Mouse (Mus musculus) gastrocnemius, adult 2 months (tissue): ENCODE measurements at regions not wholly inside any gene's neighbourhood (a gene's known extent, or its start where the extent isn't known, plus 50 kb on each side); places are given as distances from the start of the nearest gene placed in this dataset.

Source experiments
- DNase-seq: peaks from one replicate; pipeline ENCODE4 v3.0.0; 2022
- H3K27ac ChIP-seq: fragments of 200-600 bp; 2 replicates; pipeline ENCODE4 v1.8.1; 2022; ENCODE audit warnings: mild to moderate bottlenecking
- H3K4me3 ChIP-seq: fragments of 200-600 bp; 2 replicates; pipeline ENCODE4 v1.8.1; 2022; ENCODE audit warnings: mild to moderate bottlenecking, moderate library complexity
- CTCF ChIP-seq: fragments of 200-600 bp; IDR thresholded peaks from 2 replicates; pipeline ENCODE4 v1.8.1; 2022; ENCODE audit warnings: antibody characterized with exemption, mild to moderate bottlenecking, moderate library complexity
- intact Hi-C: fragments of 180-260 bp; cut with DNase I; formaldehyde crosslinking; loops from one replicate; pipeline ENCODE4 v1.15.1; 2025

DNA sequence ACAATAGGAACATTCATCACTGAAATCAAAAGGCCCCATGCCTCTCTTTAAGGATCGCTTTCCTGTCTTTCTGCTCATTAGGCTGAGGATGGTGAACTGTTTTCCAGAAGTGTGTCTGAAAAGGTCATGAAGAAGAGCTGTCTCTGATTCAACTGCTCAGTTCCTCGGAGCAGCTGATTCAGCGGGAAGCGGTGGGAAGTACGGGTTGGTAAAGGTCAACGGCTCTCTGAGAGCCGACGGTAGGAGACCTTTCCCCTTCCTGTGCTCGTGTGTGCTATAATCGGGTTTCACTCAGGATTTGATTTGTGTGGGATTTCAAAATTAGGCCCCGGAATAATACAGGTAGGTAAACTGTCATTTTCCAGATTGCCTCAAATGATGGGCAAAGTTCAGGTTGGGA is 210.5 kb downstream of the Kcnrg start:
- intact Hi-C loops = no loop called here
- 0 out of 2 replicates have a peak overlapping the region, but pooled peaks have one; percentile 11 for H3K4me3 ChIP-seq
- H3K27ac ChIP-seq = peak overlapping the region; percentile 7; the same call in 1 of the 2 replicates
- TF ChIP-seq CTCF = no peak
- no peak for DNase-seq

DNA sequence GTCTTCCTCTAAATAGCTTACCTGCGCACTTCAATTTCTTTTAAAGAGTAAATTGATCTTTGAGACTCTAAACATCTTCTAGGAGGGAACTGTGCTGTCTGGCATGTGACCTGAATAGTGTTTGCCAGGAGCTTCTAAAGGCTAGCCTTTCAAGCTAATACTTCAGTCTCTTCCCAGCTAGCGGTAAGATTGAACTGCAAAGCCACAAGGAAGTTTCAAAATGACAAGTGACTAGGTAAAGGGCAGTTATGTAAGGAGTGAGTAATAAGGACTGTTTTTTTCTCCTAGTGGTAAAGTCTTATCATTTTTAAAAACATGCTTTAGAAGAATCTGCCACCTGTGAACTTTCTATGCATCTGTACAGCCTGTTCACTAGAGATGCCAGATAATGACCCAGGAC is 211.1 kb downstream of the Kcnrg start:
- no peak for TF ChIP-seq CTCF
- Histone ChIP-seq H3K4me3 (no peak overlapping the region), H3K27ac (peak overlapping the region; percentile 7; the same call in 1 of the 2 replicates)
- no peak for DNase-seq
- intact Hi-C loops = no loop called here

DNA sequence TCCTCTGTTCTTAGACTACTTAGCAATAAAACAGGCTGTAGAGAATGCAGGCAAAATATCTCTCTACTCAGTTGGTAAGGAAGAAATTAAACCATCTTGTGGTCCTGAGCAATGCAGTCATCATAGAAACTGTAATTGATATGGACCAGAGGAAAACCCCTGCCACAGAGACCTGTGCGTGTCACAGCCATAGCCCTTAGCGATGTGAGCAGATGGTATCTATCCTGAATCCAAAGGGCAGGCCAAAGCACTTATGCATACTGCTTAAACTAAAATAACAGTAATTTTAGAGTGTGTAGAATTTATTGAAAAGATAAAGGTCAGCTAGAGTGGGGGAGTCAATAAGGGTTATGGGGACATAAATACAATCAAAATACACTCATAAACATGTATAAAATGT is 212.0 kb downstream of the Kcnrg start:
- TF ChIP-seq CTCF = no peak
- no peak for DNase-seq
- intact Hi-C loops = no loop called here
- H3K27ac ChIP-seq = no peak overlapping the region
- H3K4me3 ChIP-seq = no peak overlapping the region

DNA sequence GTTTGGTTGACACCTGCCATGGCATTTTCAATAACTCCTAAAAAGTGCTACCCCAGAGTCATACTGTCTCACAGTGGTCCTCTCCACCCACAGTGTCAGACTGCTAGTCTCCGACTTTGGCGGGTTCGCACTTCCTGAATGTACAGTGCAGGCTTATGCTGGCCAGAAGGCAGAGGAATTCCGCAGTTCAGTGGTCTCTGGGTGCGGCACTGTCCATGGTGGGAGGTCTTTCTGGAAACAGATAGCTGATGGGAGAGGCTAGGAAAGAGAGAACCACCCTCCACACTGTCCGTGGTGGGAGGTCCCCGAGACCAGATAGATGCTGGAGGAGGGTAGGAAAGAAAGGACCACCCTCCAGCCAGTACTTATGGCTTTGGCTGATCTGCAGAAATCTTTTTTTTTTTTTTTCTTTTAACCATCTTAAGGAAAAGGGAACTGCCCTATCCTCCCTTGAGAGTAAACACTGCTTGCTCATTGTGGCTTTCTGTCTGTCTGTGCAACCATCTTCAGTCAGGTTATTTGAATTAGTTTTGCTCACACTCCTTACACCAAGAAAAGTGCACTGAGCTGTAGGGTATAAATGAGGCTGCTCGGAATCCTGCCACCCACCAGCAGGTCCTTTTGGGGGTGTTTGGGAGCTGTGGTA is 227.2 kb downstream of the Kcnrg start:
- no peak overlapping the region for H3K27ac ChIP-seq
- no peak overlapping the region for H3K4me3 ChIP-seq
- no peak for DNase-seq
- intact Hi-C loops = no loop called here
- TF ChIP-seq CTCF = no peak

DNA sequence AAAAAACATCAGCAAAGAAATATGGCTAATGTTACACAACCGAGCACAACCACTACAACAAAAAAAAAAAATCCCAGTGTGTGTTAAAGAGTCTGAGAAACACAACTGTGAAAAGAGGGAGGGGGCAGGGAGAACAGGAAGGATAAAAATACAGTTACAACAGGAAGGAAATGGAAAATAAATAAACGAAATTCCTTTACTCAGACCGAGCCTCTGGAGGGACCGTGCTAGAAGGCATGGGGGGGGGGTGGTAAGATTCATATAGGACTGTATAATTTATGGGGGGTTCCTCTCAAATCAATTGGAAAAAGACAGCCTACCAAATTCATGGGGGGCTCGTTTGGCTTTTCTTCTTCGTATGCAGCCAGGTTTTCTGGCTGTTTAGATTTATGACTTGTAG is 228.5 kb downstream of the Kcnrg start:
- DNase-seq = no peak
- intact Hi-C loops = no loop called here
- no peak overlapping the region for H3K27ac ChIP-seq
- TF ChIP-seq CTCF = no peak
- no peak overlapping the region for H3K4me3 ChIP-seq

DNA sequence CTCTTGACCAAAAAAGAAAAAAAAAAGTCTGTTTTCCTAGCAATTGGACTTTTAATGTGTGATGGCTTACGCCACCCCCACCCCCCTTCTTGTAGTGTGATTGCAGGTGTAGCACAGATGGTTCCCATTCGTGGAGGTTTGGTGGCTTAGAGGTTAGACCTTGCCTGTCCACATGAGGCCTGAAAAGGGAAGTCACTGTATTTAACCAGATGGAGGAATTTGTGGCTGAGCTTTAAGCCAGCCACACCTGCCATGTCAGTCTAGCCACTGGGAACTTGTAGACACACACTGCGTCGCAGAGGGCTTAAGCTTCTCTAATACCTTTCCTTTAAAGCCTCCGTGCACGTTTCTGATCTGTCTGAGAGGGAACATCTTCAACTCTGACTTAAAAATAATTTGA is 229.0 kb downstream of the Kcnrg start:
- no peak for TF ChIP-seq CTCF
- intact Hi-C loops = no loop called here
- Histone ChIP-seq H3K27ac (no peak overlapping the region), H3K4me3 (no peak overlapping the region)
- no peak for DNase-seq

DNA sequence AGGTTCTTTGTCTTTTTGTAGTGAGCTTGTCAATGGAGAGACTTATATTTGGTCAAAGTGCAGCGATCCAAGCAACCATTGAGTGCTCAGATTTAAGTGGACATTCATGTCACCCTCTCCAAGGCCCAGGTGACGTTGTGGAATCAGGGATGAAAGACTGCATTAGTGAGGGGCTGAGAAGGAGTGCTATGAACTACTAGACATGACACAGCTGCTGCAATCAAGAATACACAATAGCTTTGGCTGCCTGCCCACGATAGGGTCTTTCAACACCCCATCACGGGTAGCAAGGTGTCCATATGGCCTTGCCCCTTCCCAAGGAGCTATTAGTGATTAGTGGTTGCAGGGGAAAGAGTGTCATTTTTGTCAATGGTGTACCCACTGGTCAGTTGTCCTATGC is 229.7 kb downstream of the Kcnrg start:
- Histone ChIP-seq H3K4me3 (no peak overlapping the region), H3K27ac (no peak overlapping the region)
- TF ChIP-seq CTCF = no peak
- no peak for DNase-seq
- intact Hi-C loops = no loop called here

DNA sequence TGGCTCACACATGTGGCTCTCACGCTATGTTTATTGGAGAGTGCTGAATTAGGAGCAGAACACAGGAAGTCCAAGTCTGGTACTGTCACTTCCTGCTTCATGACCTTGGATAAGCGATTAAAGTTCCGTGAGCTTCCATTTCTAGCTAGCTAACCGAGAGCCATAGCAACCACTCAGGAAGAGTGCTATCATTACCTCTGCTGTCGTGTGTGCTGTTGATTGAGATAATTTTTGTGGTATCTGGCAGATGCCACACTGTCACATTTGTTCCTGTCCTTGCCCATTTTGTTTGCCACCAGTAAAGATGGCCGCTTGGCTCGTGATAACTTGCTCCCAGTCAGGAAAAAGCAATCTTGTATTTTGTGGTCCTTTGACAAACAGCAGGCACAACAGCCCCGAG is 230.6 kb downstream of the Kcnrg start:
- Histone ChIP-seq H3K4me3 (no peak overlapping the region), H3K27ac (no peak overlapping the region)
- no peak for TF ChIP-seq CTCF
- no peak for DNase-seq
- intact Hi-C loops = no loop called here

DNA sequence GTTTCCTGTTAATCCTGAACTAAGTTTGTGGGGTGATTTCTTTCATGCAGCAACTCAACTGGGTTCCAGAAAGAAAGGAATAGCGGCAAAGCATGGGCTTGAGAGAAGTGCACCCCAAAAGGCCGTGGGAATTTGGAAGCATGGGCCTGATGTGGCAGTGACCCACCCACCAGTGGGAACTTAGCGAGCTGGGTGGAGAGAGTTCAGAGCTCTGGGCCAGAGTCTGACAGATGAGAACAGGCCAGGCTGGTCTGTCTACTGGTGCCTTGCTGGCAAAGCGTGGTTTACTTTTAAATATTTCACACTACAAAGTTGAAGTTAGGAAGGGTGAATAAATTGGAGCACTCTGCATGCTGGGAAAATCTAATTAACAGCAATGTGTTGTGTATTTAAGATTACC is 235.2 kb downstream of the Kcnrg start:
- DNase-seq = no peak
- intact Hi-C loops = no loop called here
- TF ChIP-seq CTCF = no peak
- Histone ChIP-seq H3K27ac (no peak overlapping the region), H3K4me3 (no peak overlapping the region)

DNA sequence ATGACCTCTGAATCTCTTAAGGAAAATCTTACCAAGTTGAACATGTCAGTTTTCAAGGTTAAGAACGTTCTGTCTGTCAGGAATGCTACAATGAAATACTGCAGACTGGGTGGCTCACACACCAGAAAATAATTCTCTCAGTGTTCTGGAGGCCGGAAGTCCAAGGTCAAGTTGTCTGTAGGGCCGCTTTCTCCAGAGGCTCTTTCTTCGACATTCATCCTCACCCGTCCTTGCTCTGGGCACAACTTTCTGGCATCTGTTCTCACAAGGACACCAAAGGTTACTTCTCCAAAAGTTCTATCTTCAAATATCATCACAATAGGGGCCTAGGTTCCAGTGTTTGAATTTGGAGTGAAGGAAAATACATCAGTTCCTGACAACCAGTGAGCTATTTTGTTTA is 239.2 kb downstream of the Kcnrg start:
- no peak overlapping the region for H3K4me3 ChIP-seq
- no peak for DNase-seq
- no peak overlapping the region for H3K27ac ChIP-seq
- intact Hi-C loops = no loop called here
- no peak for TF ChIP-seq CTCF

DNA sequence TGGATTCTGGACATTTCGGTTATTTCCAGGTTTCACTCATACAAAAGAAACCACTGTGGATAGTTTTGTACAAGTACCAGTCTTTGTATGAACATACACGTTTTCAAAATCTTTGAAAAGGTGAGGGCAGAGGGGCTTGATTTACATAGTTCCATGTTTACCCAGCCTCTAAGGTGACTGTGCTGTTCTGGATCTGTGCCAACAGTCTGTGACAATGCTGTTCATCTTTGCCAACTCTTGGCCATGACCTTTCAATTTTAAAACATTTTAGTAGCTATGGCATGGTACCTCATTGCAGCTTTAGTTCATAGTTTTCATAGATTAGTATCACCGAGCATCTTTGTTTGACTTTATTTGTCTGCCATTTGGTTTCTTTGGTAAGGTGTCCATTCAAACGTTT is 243.0 kb downstream of the Kcnrg start:
- DNase-seq = no peak
- intact Hi-C loops = no loop called here
- no peak for TF ChIP-seq CTCF
- no peak overlapping the region for H3K27ac ChIP-seq
- no peak overlapping the region for H3K4me3 ChIP-seq

DNA sequence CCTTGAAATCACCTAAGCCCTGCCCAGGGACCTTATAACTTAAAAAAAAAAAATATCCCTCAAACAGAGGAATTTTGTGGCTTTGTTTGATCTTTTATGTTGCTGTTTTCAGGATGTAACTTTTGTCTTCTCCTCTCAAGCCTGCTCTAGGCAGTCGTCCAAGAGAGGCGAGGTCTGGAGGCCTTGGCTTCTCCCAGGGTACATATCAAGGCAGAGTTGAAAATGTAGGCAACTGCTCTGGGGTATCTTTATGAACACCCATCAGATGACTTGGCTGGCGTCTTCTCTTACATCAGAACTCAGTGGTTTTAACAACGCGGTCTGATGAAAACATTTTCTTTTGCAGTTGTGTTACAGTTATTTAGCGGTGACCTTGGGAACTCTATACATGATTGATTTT is 250.4 kb downstream of the Kcnrg start:
- no peak overlapping the region for H3K4me3 ChIP-seq
- peak; percentile 46 for DNase-seq
- intact Hi-C loops = no loop called here
- no peak overlapping the region; the same call in 1 of the 2 replicates for H3K27ac ChIP-seq
- no peak for TF ChIP-seq CTCF

DNA sequence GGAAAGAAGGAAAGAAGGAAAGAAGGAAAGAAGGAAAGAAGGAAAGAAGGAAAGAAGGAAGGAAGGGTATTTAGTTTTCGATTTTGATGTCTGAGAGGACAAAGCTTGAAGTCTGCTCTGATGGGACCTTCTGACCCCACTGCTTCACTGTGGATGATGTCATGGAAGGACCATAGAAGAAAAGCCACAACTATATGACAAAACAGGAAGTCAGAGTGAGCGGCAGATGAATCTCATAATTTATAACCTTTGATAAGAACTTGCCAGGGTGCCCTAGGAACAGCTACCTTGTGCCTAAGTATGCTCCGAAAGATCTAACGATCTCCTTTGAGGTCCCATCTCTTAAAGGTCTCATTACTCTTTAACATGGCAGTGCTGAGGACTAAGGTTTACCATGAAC is 253.4 kb downstream of the Kcnrg start:
- no peak for TF ChIP-seq CTCF
- Histone ChIP-seq H3K4me3 (no peak overlapping the region), H3K27ac (no peak overlapping the region)
- intact Hi-C loops = no loop called here
- DNase-seq = no peak

DNA sequence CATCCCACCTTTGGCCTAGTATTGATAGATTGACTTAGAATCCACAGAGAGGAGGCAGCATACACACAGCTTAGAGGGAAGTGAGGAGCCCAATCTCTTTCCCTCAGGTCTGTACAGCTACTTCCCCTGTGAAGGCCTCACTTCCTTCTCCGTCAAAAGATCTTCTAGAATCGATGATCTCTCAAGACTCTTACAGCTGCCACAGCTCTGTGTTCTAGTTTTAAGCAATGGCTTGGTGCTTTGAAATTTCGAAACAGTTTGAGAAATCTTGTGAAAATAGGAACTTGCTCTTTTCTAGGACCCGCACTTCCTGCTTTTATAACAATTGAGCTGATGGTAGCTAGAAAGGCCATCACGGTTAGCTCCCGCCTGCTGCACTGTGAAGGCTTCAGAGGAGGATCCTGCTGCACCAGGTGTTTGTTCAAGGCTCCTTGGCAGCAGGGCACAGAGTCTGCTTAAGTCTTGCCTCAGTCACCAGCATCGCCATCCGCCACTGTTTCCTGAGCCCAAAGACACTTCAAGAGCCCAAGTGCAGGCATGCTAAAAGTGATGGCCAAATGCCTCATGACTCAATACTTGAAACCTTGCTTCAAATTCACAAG is 254.2 kb downstream of the Kcnrg start:
- DNase-seq = no peak
- no peak overlapping the region for H3K4me3 ChIP-seq
- no peak overlapping the region for H3K27ac ChIP-seq
- intact Hi-C loops = no loop called here
- no peak for TF ChIP-seq CTCF

DNA sequence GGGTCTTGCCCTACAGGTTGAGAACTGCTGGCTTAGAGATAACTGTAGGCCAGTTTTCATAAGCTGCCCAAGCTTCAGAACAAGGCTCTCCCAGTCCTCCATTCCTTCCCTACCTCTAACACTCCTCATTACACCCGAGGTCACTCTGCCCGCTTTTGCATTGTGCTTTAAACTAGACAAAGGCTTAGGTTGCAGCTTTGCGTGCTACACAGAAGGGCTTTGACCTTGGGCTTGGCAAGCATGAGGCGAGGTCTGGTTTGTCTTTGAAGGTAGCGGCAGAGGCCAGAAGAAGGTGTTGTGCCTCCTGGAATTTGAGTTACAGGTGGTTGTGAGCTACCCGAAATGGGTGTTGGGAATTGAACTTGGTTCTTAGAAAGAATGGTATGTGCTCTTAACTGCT is 255.7 kb downstream of the Kcnrg start:
- H3K4me3 ChIP-seq = no peak overlapping the region
- TF ChIP-seq CTCF = no peak
- intact Hi-C loops = no loop called here
- no peak for DNase-seq
- H3K27ac ChIP-seq = no peak overlapping the region
